Mouse (Mus musculus): ENCODE data around the gene Tdrd9.
"Not testable (repeated sequence)": the region's sequence is repeated elsewhere in the genome, so short reads cannot be mapped to it uniquely, and the experiment has no call there.

Tdrd9 gene

GRCm38 (mm10) chr12:111971231-111971686 lies at the start of gene Tdrd9:
Gene Tdrd9, plus strand, starts transcription at chr12:111971559.
- no peak for DNase-seq

GRCm38 (mm10) chr12:111923117-111923516 lies 48.2 kb upstream of the Tdrd9 start:
- DNase-seq, result no peak

GRCm38 (mm10) chr12:111927338-111927737 lies 44.0 kb upstream of the Tdrd9 start:
- DNase-seq, result no peak

- DNase-seq, result peak; percentile 73
Measured at GRCm38 (mm10) chr12:111928411-111928966, 42.9 kb upstream of the Tdrd9 start.

GRCm38 (mm10) chr12:111931411-111932025 lies 39.8 kb upstream of the Tdrd9 start:
- no peak for DNase-seq

GRCm38 (mm10) chr12:111932513-111932912 lies 38.8 kb upstream of the Tdrd9 start:
- DNase-seq, result no peak

- no peak for DNase-seq
Measured at GRCm38 (mm10) chr12:111933032-111933704, 38.2 kb upstream of the Tdrd9 start.

GRCm38 (mm10) chr12:111933971-111934370 lies 37.4 kb upstream of the Tdrd9 start:
- no peak for DNase-seq

GRCm38 (mm10) chr12:111936706-111937550 lies 34.4 kb upstream of the Tdrd9 start:
- no peak for DNase-seq

- no peak for DNase-seq
Measured at GRCm38 (mm10) chr12:111938623-111939177, 32.7 kb upstream of the Tdrd9 start.

- DNase-seq, result no peak
Measured at GRCm38 (mm10) chr12:111943421-111944064, 27.8 kb upstream of the Tdrd9 start.

GRCm38 (mm10) chr12:111944065-111944987 lies 27.0 kb upstream of the Tdrd9 start:
- not testable (repeated sequence) for DNase-seq

GRCm38 (mm10) chr12:111945115-111945514 lies 26.2 kb upstream of the Tdrd9 start:
- no peak for DNase-seq

GRCm38 (mm10) chr12:111945765-111946655 lies 25.3 kb upstream of the Tdrd9 start:
- not testable (repeated sequence) for DNase-seq

GRCm38 (mm10) chr12:111946716-111947115 lies 24.6 kb upstream of the Tdrd9 start:
- DNase-seq, result no peak

GRCm38 (mm10) chr12:111950486-111950885 lies 20.9 kb upstream of the Tdrd9 start:
- no peak for DNase-seq

GRCm38 (mm10) chr12:111951701-111952100 lies 19.7 kb upstream of the Tdrd9 start:
- no peak for DNase-seq

- DNase-seq, result no peak
Measured at GRCm38 (mm10) chr12:111956173-111956572, 15.2 kb upstream of the Tdrd9 start.

GRCm38 (mm10) chr12:111958101-111958865 lies 13.1 kb upstream of the Tdrd9 start:
- peak; percentile 79 for DNase-seq
